Mouse (Mus musculus): ENCODE results near the gene Parp11.
"Not testable (repeated sequence)": the region's sequence is repeated elsewhere in the genome, so short reads cannot be mapped to it uniquely, and the experiment has no call there.

The Parp11 gene

DNA sequence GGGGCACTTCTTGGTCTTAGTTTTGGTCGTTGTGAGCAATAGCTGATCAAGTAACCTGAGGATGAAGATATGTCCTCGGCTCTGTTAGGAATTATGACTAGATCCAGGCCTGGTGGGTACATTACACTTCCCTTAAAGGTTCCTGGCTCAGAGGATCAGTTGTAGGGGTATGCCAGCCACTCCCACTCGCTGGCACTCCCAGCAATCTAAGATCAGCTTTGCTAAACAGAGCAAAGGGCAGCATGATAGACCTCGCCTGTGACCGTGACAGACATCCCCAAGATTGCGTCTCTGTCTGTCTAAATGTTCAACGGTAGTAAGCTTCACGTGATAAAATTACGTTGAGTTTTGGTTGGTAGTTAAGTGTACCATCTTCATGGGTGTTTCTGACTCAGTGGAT lies 47.7 kb downstream of the Parp11 start:
- in situ Hi-C loops (cut with MboI; ENCODE audit: low sequenced_read_pairs), result no loop called here

DNA sequence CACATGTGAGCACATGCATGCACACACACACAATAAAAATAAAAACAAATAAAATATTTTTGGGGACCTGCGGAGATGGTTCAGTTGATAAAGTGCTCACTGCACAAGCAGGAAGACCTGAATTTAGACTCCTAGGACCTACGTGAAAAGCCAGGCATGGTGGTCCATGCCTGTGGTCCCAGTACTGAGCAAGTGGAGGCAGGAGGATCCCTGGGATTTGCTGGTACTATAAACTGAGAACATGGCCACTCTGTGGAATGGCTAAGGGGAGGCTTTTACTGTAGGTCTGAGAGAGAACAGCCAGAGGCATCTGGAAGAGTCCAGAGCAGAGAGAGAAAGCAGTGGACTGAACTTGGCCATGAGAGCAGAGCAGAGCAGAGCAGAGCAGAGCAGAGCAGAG lies 48.6 kb downstream of the Parp11 start:
- in situ Hi-C loops (cut with MboI; ENCODE audit: low sequenced_read_pairs), result no loop called here

DNA sequence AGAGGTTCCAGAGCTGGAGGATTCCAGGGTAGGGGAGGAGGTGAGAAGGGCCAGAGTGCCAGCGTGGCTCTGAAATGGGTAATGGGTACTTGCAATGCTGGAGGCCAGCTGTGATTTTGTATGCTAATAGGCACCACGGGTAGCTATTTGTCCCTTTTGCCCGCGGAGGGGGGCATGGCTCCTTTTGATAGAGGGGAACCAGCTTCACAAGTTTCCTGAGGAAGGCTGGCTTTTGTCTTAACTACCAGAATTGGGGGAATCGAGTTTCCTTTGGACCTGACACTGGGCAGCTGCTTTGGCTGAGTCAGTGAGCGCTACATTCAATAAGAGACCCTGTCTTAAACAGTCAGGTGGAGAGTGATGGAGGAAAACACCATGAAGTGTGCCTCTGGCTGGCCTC lies 49.2 kb downstream of the Parp11 start:
- in situ Hi-C loops (cut with MboI; ENCODE audit: low sequenced_read_pairs), result no loop called here

DNA sequence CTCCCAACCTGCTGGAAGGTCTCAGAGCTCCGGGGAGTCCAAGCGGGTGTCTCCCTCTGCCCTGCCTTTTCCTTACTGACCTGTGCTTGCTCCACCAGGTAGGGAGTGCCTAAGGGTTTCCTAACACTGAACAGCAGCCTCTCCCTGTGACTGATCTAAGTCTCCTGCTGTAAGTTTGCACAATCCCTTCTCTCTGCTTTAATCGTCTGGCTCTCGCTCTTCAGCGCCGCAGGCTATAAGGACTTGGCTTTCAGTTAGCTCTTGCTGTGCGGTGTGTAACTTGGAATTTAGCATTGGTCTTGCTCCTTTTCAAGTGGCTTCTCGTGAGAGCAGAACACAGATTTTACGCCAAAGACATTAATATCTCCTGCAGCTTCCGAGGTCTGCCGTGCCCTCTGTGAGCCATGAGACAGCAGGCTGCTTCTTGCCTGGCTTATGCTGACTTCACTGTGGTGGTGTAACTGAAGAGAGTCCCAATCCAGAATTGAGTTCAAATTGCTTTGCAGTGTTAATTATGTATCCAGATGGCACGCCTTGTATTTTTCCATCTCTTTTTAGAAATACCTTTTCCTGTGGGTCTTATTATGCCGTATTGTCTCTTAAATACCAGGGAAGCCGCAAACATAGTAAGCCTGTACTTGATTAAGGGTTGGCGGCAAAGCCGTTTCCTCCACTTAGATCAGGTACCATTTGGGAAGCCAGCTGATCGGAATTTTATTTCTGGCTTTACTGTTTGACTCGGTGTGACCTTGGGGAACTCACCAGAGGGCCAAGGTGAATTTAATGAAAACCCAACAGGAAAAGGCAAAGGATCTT lies 50.4 kb downstream of the Parp11 start:
- in situ Hi-C loops (cut with MboI; ENCODE audit: low sequenced_read_pairs), result no loop called here

DNA sequence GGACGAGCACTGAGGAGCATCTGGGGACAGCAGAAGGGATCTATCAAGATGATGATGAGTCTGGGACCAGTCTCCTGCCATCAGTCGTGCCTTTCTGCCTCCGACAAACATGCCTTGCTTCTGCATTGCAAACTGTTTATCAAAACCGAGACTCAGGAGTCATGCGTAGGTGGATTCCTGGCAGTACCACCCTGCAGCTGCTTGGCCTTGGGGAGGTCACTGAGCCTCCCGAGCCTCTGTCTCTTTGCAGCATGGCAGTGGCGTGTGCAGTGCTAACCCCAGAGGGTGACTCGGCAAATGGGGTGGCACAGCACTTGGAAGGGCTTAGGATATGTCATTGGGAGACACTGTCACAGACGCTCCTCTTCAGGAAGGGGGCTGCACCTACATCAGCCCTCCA lies 53.5 kb downstream of the Parp11 start:
- in situ Hi-C loops (cut with MboI; ENCODE audit: low sequenced_read_pairs), result no loop called here

DNA sequence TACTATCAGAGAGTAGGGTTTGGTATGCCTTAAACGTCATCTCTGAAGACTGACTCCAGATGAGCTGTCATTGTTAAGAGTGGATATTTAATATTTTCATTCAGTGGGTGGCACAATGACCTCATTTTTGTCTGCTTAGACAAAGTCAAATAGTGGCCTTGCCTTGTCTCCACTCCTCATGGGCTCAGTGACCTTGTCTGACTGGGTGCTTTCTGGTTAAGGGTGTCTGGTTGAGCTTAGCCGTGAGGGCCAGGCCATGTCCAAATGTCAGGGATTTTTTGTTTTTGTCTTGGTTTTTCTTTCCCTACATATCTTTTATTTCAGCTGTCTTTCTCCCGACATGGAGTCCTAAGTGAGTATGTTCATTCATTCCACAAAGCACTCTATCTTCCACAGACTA lies 54.2 kb downstream of the Parp11 start:
- in situ Hi-C loops (cut with MboI; ENCODE audit: low sequenced_read_pairs), result no loop called here

DNA sequence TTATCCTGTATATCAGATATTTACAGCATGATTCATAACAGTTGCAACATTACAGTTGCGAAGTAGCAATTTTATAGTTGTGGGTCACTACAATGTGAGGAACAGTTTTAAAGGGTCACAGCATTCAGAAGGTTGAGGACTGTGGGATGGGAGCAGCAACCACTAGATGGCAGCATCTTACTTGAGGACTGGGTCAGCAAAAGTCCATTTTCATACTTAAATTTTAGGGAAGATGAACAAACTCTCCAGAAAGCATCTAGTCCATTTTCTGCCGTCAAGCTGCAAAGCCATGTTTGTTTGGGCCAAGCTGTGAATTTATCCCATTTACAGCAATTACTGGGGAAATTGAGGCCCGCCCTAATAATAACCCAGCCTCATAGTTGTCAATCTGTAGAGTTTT lies 55.9 kb downstream of the Parp11 start:
- in situ Hi-C loops (cut with MboI; ENCODE audit: low sequenced_read_pairs), result no loop called here

DNA sequence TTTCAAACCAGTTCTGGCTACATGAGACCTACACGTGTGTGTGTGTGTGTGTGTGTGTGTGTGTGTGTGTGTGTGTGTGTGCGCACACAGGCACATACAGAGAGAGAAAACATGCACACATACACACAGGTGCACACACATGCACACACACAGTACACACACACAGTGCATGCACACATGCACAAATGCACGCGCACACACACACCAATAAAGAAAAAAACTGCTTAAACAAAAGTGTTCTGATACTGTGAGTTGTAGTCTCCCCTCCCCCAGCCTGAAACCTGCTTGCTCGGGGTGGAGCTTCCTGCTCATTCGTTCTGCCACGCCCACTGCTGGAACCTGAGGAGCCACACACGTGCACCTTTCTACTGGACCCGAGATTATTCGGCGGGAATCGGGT lies 67.1 kb downstream of the Parp11 start:
- in situ Hi-C loops (cut with MboI; ENCODE audit: low sequenced_read_pairs), result not testable (repeated sequence)

DNA sequence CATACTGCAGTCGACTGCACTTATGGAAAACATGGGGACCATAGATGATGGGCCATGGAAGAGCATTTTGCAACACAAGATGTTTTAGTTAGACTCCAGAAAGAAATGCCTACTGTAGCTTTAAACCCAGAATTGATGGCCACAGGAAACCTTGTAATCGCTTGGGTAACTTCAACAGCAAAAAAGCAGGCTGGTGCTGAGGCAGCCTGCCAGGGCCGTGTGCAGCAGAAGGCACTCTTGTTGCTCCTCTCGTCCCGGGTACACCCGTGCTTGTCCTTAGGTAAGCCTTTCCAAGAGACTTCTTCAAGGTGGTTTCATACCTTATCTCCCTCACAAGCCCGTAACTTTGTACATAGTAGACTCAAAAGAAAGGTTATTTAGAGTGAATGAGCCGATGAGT lies 74.5 kb downstream of the Parp11 start:
- in situ Hi-C loops (cut with MboI; ENCODE audit: low sequenced_read_pairs), result no loop called here

DNA sequence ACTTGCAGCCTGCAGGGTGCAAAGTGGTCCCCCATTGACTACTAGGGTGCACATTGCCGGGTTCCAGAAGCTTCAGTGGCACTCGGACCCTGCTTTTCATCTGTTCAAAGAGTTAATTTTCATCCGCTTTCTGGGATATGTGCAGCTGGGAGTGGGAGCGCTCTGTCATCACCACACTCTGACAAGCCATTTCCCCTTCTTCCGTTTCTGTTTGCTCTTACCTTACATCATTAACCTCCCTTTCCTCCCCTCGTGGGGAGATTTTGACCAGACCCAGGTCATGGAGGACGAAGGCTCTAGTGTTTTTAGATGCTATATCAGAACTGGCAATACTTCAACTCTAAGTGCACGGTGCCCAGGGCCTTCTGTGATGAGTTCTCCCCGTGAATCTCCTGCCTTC lies 75.7 kb downstream of the Parp11 start:
- in situ Hi-C loops (cut with MboI; ENCODE audit: low sequenced_read_pairs), result no loop called here

DNA sequence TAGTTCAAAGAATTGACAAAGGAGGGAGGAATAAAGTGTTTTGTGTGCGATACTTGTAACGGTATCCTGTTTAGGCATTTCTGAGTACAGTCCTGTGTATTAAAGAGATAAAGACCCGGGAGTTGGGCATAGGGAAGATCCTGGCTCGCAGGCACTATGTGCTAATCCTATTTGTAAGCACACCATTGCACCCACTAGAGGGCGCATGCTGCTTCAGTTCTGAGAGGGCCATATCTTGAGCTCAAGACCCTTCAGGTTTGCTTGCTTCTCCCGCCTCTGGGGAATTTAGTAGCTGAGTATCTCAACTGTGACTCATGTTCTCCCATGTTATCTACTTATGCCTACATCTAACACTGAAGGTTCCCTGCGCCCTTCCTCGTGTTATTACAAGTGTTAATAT lies 77.8 kb downstream of the Parp11 start:
- in situ Hi-C loops (cut with MboI; ENCODE audit: low sequenced_read_pairs), result no loop called here

DNA sequence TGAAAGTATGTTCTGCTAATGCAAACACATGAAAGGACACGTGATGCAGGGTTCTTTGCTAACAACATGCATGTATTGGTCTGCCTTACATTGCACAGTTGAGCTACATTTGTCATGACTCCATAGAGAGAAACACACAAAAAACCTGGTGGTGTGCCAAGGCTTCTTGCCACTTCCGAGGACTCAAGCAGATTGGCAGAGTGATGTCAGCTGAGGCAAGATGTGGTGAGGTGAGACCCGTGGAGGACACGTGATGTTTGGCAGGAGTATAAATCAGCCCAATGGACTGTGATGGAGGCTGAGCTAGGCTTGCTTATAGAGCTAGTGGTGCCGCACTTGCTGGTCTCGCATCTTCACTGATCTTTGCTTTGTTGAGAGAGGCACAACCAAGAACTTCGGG lies 82.0 kb downstream of the Parp11 start:
- in situ Hi-C loops (cut with MboI; ENCODE audit: low sequenced_read_pairs), result no loop called here

DNA sequence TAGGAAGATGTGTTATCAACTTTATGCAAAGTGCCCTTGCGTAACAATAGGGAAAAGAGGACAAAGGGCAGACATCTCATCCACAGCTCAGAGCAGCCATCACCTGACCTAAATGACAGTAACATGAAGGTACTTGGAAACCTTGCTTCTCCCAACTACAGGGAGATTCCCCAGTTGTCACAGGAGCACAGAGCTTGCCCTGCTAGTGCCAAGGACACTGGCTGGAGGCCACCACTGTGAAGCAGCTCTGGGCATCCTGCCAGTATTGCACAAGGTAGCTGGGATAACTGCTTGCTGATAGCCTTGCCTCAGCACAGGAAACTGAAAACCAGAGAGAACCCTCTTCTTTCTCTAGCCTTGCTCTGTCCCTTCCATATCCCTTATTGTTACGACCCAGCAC lies 82.8 kb downstream of the Parp11 start:
- in situ Hi-C loops (cut with MboI; ENCODE audit: low sequenced_read_pairs), result no loop called here

DNA sequence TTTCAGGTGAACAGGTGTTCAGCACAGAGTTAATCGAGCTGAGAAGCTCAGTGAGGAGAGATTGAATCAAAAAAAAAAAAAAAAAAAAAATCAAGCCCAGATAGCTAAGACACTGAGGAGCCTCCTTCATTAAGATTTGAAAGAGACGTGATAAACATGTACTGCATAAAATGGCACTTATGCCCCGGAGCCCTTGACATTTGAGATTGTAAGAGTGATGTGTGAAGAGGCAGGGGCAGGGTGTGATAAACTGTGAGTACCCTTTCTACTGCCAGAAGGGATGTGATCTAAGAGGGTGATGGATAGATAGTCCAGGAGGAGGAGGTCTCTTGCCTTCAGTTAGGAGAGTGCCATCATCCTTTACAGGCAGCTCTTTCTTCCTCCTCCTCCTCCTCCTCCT lies 83.6 kb downstream of the Parp11 start:
- in situ Hi-C loops (cut with MboI; ENCODE audit: low sequenced_read_pairs), result no loop called here

DNA sequence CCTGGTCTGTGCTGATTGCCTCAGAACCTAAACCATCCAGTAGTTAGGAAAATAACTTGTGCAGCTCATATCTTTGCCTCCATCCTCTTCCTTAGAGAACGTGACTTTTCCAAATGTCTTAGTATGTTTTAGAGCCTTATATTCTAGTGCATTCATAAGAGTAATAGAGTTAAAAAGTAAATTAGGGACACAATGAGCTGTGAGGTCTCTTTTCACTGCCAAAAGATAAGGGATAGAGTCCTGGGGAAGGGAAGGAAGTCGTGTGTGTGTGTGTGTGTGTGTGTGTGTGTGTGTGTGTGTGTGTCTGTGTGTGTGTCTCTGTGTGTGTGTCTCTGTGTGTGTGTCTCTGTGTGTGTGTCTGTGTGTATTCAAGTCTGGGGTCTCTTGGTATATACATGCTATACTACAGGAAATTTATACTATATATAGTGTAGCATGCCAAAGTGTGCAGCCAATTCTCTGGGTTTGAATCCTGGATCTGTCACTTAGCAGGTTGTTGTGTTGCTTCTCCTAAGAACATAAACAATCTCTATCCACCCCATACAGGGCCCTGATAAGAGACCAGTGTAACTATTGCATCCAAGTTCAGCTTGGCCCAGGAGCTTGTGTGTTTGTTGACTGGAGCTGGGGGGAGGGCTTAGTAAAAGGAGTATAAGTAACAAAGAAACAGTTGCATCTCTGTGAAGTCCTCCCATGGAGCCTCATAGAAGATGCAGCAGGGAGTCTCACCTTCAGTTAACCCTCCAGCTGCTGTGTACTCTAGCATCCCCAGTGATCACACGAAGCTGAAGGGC lies 85.0 kb downstream of the Parp11 start:
- in situ Hi-C loops (cut with MboI; ENCODE audit: low sequenced_read_pairs), result no loop called here

DNA sequence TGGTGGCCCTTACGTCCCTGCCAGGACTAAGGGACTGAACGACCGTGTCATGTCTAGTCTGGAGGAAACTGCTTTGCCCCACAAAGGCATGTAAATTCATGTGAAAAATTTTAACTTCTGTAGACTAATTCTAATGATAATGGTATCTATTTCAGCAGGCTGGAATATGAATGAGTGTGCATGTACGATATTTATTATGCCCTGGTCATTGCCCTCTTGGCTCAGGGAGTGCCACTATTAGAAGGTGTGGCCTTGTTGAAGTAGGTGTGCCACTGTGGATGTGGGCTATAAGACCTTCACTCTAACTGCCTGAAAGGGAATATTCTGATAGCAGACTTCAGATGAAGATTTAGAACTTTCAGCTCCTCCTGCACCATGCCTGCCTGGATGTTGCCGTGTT lies 85.7 kb downstream of the Parp11 start:
- in situ Hi-C loops (cut with MboI; ENCODE audit: low sequenced_read_pairs), result no loop called here

DNA sequence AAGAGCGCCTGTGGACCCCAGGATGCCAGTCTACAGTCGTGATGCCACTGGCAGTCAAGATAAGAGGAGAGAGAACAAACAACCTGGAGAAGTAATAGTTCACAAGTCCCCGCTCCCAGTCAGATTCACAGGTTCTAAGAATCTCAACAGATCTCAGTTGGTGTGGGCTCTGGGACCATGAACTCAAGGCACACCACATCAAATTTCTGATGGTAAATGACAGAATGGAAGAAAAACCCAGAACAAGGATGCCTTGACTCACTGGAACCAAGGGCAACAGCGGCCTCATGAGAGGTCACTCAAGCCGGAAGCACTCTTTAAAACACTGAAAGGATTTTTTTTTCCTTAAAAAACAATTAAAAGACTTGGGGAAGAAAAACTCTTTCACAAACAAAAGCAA lies 87.1 kb downstream of the Parp11 start:
- in situ Hi-C loops (cut with MboI; ENCODE audit: low sequenced_read_pairs), result no loop called here

DNA sequence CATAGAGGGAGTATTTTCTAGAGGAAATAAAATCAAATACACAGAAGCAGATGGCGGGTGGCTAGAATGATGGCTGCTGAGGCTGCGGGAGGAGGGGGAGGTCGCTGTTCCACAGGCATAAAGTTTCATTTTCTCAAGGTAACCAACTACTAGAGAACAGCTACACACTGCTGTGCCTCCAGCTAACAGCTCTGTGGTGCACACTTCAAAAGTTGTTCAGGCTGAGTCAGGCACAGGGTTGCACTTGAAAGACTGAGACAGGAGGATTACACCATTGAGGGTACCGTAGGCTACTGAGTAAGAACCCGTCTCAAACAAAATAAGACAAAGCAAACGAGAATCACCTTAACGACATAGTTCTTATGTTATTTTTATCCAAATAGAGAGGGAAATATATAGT lies 90.4 kb downstream of the Parp11 start:
- in situ Hi-C loops (cut with MboI; ENCODE audit: low sequenced_read_pairs), result no loop called here

DNA sequence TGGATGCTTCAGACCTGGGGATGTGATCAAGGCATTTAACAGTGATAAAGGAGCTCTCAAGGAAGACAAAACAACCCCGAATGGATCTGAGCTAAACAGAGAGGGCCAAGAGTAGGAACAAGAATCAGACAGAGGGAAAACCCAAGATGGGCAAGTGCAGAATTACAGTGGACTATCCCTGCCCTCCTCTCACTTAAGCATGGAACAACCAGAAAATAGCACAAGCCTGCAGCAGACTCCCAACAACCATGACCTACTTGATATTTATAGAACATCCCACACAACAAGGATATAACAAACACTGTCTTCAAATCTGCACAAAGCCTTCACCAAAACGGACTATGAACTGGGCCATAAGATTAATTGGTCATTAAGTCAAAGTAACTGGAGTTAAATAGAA lies 91.5 kb downstream of the Parp11 start:
- in situ Hi-C loops (cut with MboI; ENCODE audit: low sequenced_read_pairs), result no loop called here

DNA sequence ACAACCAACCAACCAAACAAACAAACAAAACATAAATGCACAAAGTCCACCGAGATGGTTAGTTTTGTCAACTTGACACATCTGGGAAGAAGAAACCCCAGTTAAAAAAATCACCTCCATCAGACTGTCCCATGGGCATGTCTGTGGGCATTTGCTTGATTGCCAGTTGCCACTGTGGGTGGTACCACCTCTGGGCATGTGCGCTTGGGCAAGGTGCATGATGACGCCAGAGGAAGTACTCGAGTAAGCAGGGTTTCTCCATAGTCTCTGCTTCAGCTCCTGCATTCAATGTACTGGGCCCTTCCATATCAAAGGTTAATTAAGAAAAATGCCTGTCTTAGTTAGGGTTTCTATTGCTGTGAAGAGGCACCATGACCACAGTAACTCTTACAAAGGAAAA lies 92.6 kb downstream of the Parp11 start:
- in situ Hi-C loops (cut with MboI; ENCODE audit: low sequenced_read_pairs), result no loop called here

DNA sequence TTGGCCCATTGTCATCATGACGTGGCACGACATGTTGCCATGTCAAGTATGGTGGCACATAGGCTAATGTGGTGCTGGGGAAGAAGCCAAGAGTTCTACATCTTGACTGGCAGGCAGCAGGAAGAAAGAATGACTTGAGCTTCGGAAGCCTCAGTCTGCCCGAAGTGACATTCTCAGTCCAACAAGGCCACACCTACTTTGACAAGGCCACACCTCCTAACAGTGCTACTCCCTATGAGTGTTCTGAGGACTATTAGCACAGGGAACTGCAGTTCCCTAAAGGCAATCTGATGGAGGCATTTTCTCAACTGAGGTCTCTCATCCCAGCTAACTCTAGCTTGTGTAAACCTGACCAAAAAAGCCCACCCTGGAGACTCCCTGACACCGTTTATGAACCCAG lies 93.0 kb downstream of the Parp11 start:
- in situ Hi-C loops (cut with MboI; ENCODE audit: low sequenced_read_pairs), result no loop called here

DNA sequence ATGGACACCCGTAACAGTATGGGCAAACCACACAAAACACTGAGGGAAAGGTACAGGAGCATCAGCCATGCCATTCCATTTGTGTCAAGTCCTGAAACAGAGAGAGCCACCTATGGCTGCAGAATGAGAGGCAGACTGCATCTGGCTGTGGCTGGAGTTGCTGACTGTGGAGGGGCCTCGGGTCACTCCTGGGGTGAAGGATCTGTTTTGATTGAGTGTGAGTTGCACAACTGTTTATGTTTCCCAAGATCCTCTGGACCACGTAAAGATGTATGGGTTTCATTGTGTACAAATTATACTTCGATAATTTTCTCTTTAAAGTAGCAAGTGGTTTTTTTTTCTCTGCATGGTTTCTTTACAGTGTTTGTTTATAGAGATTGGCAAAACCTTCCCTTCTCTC lies 93.9 kb downstream of the Parp11 start:
- in situ Hi-C loops (cut with MboI; ENCODE audit: low sequenced_read_pairs), result no loop called here

Measured in CH12F3 (cell line).